Mouse (Mus musculus): ENCODE data around the gene Arntl. TPM values are rescaled to one million over a fixed set of nuclear protein-coding genes. Genes with fewer than 3 reads are reported as not detected.
A peak's percentile ranks its signal among the peaks of the same experiment; 100 is the strongest.

Arntl gene
- polyA plus RNA-seq, 1 experiment from 2014 or later, result 7.7 TPM

GRCm38 (mm10) chr7:113285405-113285804 lies 78.1 kb downstream of the Arntl start:
- no peaks in the 10 kb centered on the region for H3K27me3 ChIP-seq (ENCODE audit: control insufficient read depth, insufficient read depth, low read length)
- 85% methylated on average over 2 of the region's 2 CpGs for WGBS
- ATAC-seq (ENCODE audit: low FRiP score), result no peak

GRCm38 (mm10) chr7:113289211-113289610 lies 81.9 kb downstream of the Arntl start:
- Histone ChIP-seq H3K27me3 (ENCODE audit: control insufficient read depth, insufficient read depth, low read length) (no peaks in the 10 kb centered on the region), H3K9ac (ENCODE audit: low read depth, low read length) (no peak overlapping the region), H3K27ac (ENCODE audit: low read depth, low read length) (no peak overlapping the region), H3K4me1 (replicated peaks; ENCODE audit: control insufficient read depth, insufficient read depth, low read length) (no peaks in the 10 kb centered on the region), H3K4me2 (replicated peaks; ENCODE audit: low read depth, low read length) (no peak overlapping the region), H3K9me3 (ENCODE audit: control insufficient read depth, low read length) (no peaks in the 10 kb centered on the region), H3K36me3 (ENCODE audit: control insufficient read depth, insufficient read depth, low read length) (no peaks in the 10 kb centered on the region), H3K4me3 (ENCODE audit: low read depth, low read length) (no peak overlapping the region)
- no peak for ATAC-seq (ENCODE audit: low FRiP score)
- DNase-seq (ENCODE audit: low spot score), result no peak
- WGBS, result 70% methylated on average over 1 of the region's 1 CpGs

More at GRCm38 (mm10) chr7:113285405-113285804, 78.1 kb downstream of the Arntl start:
- no peak overlapping the region for H3K4me3 ChIP-seq (ENCODE audit: low read depth, low read length)
- no peak for DNase-seq (ENCODE audit: low spot score)
- no peak overlapping the region for H3K27ac ChIP-seq (ENCODE audit: low read depth, low read length)
- H3K36me3 ChIP-seq (ENCODE audit: control insufficient read depth, insufficient read depth, low read length), result no peaks in the 10 kb centered on the region
- H3K4me1 ChIP-seq (replicated peaks; ENCODE audit: control insufficient read depth, insufficient read depth, low read length), result no peaks in the 10 kb centered on the region
- no peak overlapping the region for H3K9ac ChIP-seq (ENCODE audit: low read depth, low read length)
- no peaks in the 10 kb centered on the region for H3K9me3 ChIP-seq (ENCODE audit: control insufficient read depth, low read length)
- H3K4me2 ChIP-seq (replicated peaks; ENCODE audit: low read depth, low read length), result no peak overlapping the region

- no peak overlapping the region for H3K4me2 ChIP-seq (replicated peaks; ENCODE audit: low read depth, low read length)
- 82% methylated on average over 5 of the region's 5 CpGs for WGBS
- no peak overlapping the region for H3K27ac ChIP-seq (ENCODE audit: low read depth, low read length)
- DNase-seq (ENCODE audit: low spot score), result no peak
- no peak overlapping the region for H3K9ac ChIP-seq (ENCODE audit: low read depth, low read length)
- no peaks in the 10 kb centered on the region for H3K9me3 ChIP-seq (ENCODE audit: control insufficient read depth, low read length)
- no peak for ATAC-seq (ENCODE audit: low FRiP score)
- H3K4me3 ChIP-seq (ENCODE audit: low read depth, low read length), result no peak overlapping the region
- H3K27me3 ChIP-seq (ENCODE audit: control insufficient read depth, insufficient read depth, low read length), result no peaks in the 10 kb centered on the region
- no peaks in the 10 kb centered on the region for H3K36me3 ChIP-seq (ENCODE audit: control insufficient read depth, insufficient read depth, low read length)
- no peaks in the 10 kb centered on the region; the same call in 1 of the 2 replicates for H3K4me1 ChIP-seq (replicated peaks; ENCODE audit: control insufficient read depth, insufficient read depth, low read length)
Measured at GRCm38 (mm10) chr7:113291741-113292140, 84.5 kb downstream of the Arntl start.

- Histone ChIP-seq H3K27ac (ENCODE audit: low read depth, low read length) (no peak overlapping the region), H3K27me3 (ENCODE audit: control insufficient read depth, insufficient read depth, low read length) (no peaks in the 10 kb centered on the region), H3K4me1 (replicated peaks; ENCODE audit: control insufficient read depth, insufficient read depth, low read length) (no peaks in the 10 kb centered on the region; the same call in 1 of the 2 replicates), H3K9me3 (ENCODE audit: control insufficient read depth, low read length) (no peaks in the 10 kb centered on the region), H3K4me2 (replicated peaks; ENCODE audit: low read depth, low read length) (no peak overlapping the region), H3K4me3 (ENCODE audit: low read depth, low read length) (no peak overlapping the region), H3K9ac (ENCODE audit: low read depth, low read length) (no peak overlapping the region), H3K36me3 (ENCODE audit: control insufficient read depth, insufficient read depth, low read length) (no peaks in the 10 kb centered on the region)
- WGBS, result 82% methylated on average over 4 of the region's 4 CpGs
- DNase-seq (ENCODE audit: low spot score) (no peak), ATAC-seq (ENCODE audit: low FRiP score) (no peak)
Measured at GRCm38 (mm10) chr7:113292193-113292592, 84.9 kb downstream of the Arntl start.

- Histone ChIP-seq H3K4me1 (replicated peaks; ENCODE audit: control insufficient read depth, insufficient read depth, low read length) (no peaks in the 10 kb centered on the region; the same call in 1 of the 2 replicates), H3K27me3 (ENCODE audit: control insufficient read depth, insufficient read depth, low read length) (no peaks in the 10 kb centered on the region), H3K9ac (ENCODE audit: low read depth, low read length) (no peak overlapping the region), H3K4me3 (ENCODE audit: low read depth, low read length) (no peak overlapping the region), H3K27ac (ENCODE audit: low read depth, low read length) (no peak overlapping the region), H3K36me3 (ENCODE audit: control insufficient read depth, insufficient read depth, low read length) (no peaks in the 10 kb centered on the region), H3K4me2 (replicated peaks; ENCODE audit: low read depth, low read length) (no peak overlapping the region), H3K9me3 (ENCODE audit: control insufficient read depth, low read length) (no peaks in the 10 kb centered on the region)
- 90% methylated on average over 6 of the region's 6 CpGs for WGBS
- no peak for DNase-seq (ENCODE audit: low spot score)
- ATAC-seq (ENCODE audit: low FRiP score), result no peak
Measured at GRCm38 (mm10) chr7:113294598-113294997, 87.3 kb downstream of the Arntl start.

- Histone ChIP-seq H3K27me3 (ENCODE audit: control insufficient read depth, insufficient read depth, low read length) (no peaks in the 10 kb centered on the region), H3K4me1 (replicated peaks; ENCODE audit: control insufficient read depth, insufficient read depth, low read length) (no peaks in the 10 kb centered on the region; the same call in 1 of the 2 replicates), H3K9ac (ENCODE audit: low read depth, low read length) (no peak overlapping the region), H3K36me3 (ENCODE audit: control insufficient read depth, insufficient read depth, low read length) (no peaks in the 10 kb centered on the region), H3K4me3 (ENCODE audit: low read depth, low read length) (no peak overlapping the region), H3K4me2 (replicated peaks; ENCODE audit: low read depth, low read length) (0 out of 2 replicates have a peak overlapping the region, but pooled peaks have one; percentile 19), H3K9me3 (ENCODE audit: control insufficient read depth, low read length) (no peaks in the 10 kb centered on the region), H3K27ac (ENCODE audit: low read depth, low read length) (0 out of 2 replicates have a peak overlapping the region, but pooled peaks have one; percentile 6)
- WGBS, result 38% methylated on average over 17 of the region's 17 CpGs
- ATAC-seq (ENCODE audit: low FRiP score), result peak; percentile 51
- DNase-seq (ENCODE audit: low spot score), result peak; percentile 72
Measured at GRCm38 (mm10) chr7:113295077-113295890, 88.0 kb downstream of the Arntl start.

- no peaks in the 10 kb centered on the region for H3K9me3 ChIP-seq (ENCODE audit: control insufficient read depth, low read length)
- no peak overlapping the region for H3K4me2 ChIP-seq (replicated peaks; ENCODE audit: low read depth, low read length)
- no peaks in the 10 kb centered on the region for H3K36me3 ChIP-seq (ENCODE audit: control insufficient read depth, insufficient read depth, low read length)
- H3K27ac ChIP-seq (ENCODE audit: low read depth, low read length), result no peak overlapping the region
- DNase-seq (ENCODE audit: low spot score), result no peak
- no peak for ATAC-seq (ENCODE audit: low FRiP score)
- no peaks in the 10 kb centered on the region for H3K27me3 ChIP-seq (ENCODE audit: control insufficient read depth, insufficient read depth, low read length)
- no peak overlapping the region for H3K4me3 ChIP-seq (ENCODE audit: low read depth, low read length)
- no peak overlapping the region for H3K9ac ChIP-seq (ENCODE audit: low read depth, low read length)
- WGBS, result 92% methylated on average over 4 of the region's 4 CpGs
- H3K4me1 ChIP-seq (replicated peaks; ENCODE audit: control insufficient read depth, insufficient read depth, low read length), result no peaks in the 10 kb centered on the region; the same call in 1 of the 2 replicates
Measured at GRCm38 (mm10) chr7:113297813-113298212, 90.5 kb downstream of the Arntl start.

- ATAC-seq (ENCODE audit: low FRiP score), result no peak
- WGBS, result 73% methylated on average over 3 of the region's 3 CpGs
- no peak for DNase-seq (ENCODE audit: low spot score)
- H3K4me2 ChIP-seq (replicated peaks; ENCODE audit: low read depth, low read length), result no peak overlapping the region
- H3K27me3 ChIP-seq (ENCODE audit: control insufficient read depth, insufficient read depth, low read length), result no peaks in the 10 kb centered on the region
- H3K9me3 ChIP-seq (ENCODE audit: control insufficient read depth, low read length), result no peaks in the 10 kb centered on the region
- no peak overlapping the region for H3K27ac ChIP-seq (ENCODE audit: low read depth, low read length)
- no peaks in the 10 kb centered on the region for H3K4me1 ChIP-seq (replicated peaks; ENCODE audit: control insufficient read depth, insufficient read depth, low read length)
- H3K4me3 ChIP-seq (ENCODE audit: low read depth, low read length), result no peak overlapping the region
- H3K36me3 ChIP-seq (ENCODE audit: control insufficient read depth, insufficient read depth, low read length), result no peaks in the 10 kb centered on the region
- no peak overlapping the region for H3K9ac ChIP-seq (ENCODE audit: low read depth, low read length)
Measured at GRCm38 (mm10) chr7:113310136-113310535, 102.9 kb downstream of the Arntl start.

GRCm38 (mm10) chr7:113311784-113312183 lies 104.5 kb downstream of the Arntl start:
- Histone ChIP-seq H3K4me2 (replicated peaks; ENCODE audit: low read depth, low read length) (no peak overlapping the region), H3K36me3 (ENCODE audit: control insufficient read depth, insufficient read depth, low read length) (no peaks in the 10 kb centered on the region), H3K9me3 (ENCODE audit: control insufficient read depth, low read length) (no peaks in the 10 kb centered on the region), H3K4me3 (ENCODE audit: low read depth, low read length) (no peak overlapping the region), H3K27ac (ENCODE audit: low read depth, low read length) (no peak overlapping the region), H3K27me3 (ENCODE audit: control insufficient read depth, insufficient read depth, low read length) (no peaks in the 10 kb centered on the region), H3K9ac (ENCODE audit: low read depth, low read length) (no peak overlapping the region), H3K4me1 (replicated peaks; ENCODE audit: control insufficient read depth, insufficient read depth, low read length) (no peaks in the 10 kb centered on the region)
- DNase-seq (ENCODE audit: low spot score) (peak; percentile 82), ATAC-seq (ENCODE audit: low FRiP score) (no peak)
- 29% methylated on average over 2 of the region's 2 CpGs for WGBS
